Mouse (Mus musculus) liver, postnatal 0 days (tissue): ENCODE measurements at regions not wholly inside any gene's neighbourhood (a gene's known extent, or its start where the extent isn't known, plus 50 kb on each side); places are given as distances from the start of the nearest gene placed in this dataset.

Experiments
- CTCF ChIP-seq: sonication (generic); IDR thresholded peaks from 2 replicates; pipeline ENCODE4 v1.5.1; 2016; ENCODE audit warnings: antibody characterized with exemption, low read depth
- EP300 ChIP-seq: IDR thresholded peaks from 2 replicates; pipeline ENCODE4 v1.6.1; 2016; ENCODE audit warnings: antibody characterized with exemption, low read depth, mild to moderate bottlenecking

GRCm38 (mm10) chr9:50102766-50103165 is 242.0 kb downstream of the Rpl10-ps3 start:
- no peak for TF ChIP-seq CTCF
- no peak for TF ChIP-seq EP300
